Mouse (Mus musculus) 3134 (cell line): ENCODE results near the gene Gckr.
"Not testable (repeated sequence)": the region's sequence is repeated elsewhere in the genome, so short reads cannot be mapped to it uniquely, and the experiment has no call there.

Experiments
- DNase-seq: peaks from one replicate; pipeline ENCODE4 v3.0.0-alpha.2; 2011; ENCODE audit warnings: low spot score; ENCODE audit not compliant: insufficient read length; ENCODE audit errors: extremely low read depth

Gckr gene

GRCm38 (mm10) chr5:31294964-31295605, 2.2 kb upstream of the Gckr start:
- DNase-seq: no peak

GRCm38 (mm10) chr5:31295606-31296141, 1.6 kb upstream of the Gckr start, which contains the start of gene Fndc4:
TSS of gene Fndc4 (minus strand) at chr5:31296080.
- DNase-seq: peak; percentile 54

GRCm38 (mm10) chr5:31297981-31298380, 738 bp downstream of the Gckr start:
- DNase-seq: no peak

- DNase-seq: peak; percentile 21
Measured at GRCm38 (mm10) chr5:31298486-31298885, 1.2 kb downstream of the Gckr start.

GRCm38 (mm10) chr5:31301866-31302265, 4.6 kb downstream of the Gckr start:
- no peak for DNase-seq

GRCm38 (mm10) chr5:31303093-31303492, 5.8 kb downstream of the Gckr start:
- no peak for DNase-seq

GRCm38 (mm10) chr5:31312806-31313205, 15.6 kb downstream of the Gckr start:
- no peak for DNase-seq

- no peak for DNase-seq
Measured at GRCm38 (mm10) chr5:31322776-31323175, 25.5 kb downstream of the Gckr start.

- DNase-seq: no peak
Measured at GRCm38 (mm10) chr5:31324085-31324484, 26.8 kb downstream of the Gckr start.

- no peak for DNase-seq
Measured at GRCm38 (mm10) chr5:31326850-31327249, 29.6 kb downstream of the Gckr start.

- DNase-seq: peak; percentile 7
Measured at GRCm38 (mm10) chr5:31328255-31328654, 31.0 kb downstream of the Gckr start.

GRCm38 (mm10) chr5:31357586-31357985, 60.3 kb downstream of the Gckr start:
- DNase-seq: not testable (repeated sequence)

GRCm38 (mm10) chr5:31360955-31361354, 63.7 kb downstream of the Gckr start:
- DNase-seq: no peak
